Mouse (Mus musculus): ENCODE measurements around the gene Ms4a14.
"Not testable (repeated sequence)": the region's sequence is repeated elsewhere in the genome, so short reads cannot be mapped to it uniquely, and the experiment has no call there.

GRCm38 (mm10) chr19:11262932-11263331, 51.3 kb downstream of the Ms4a14 start:
- TF ChIP-seq CTCF, EP300 (IDR thresholded peaks at IDR 0.05; ENCODE audit: low read depth): not testable (repeated sequence)

Measured in liver, postnatal 0 days (tissue).